Mouse (Mus musculus) layer of hippocampus, adult 18-20 months (tissue): ENCODE data around the gene Rorb. TPM values are rescaled to one million over a fixed set of nuclear protein-coding genes. Genes with fewer than 3 reads are reported as not detected.
A peak's percentile ranks its signal among the peaks of the same experiment; 100 is the strongest.

Source experiments
- DNase-seq, 2 experiments: peaks; one replicate each; pipeline ENCODE4 v3.0.0; 2022; ENCODE audit warnings: low spot score in 2 of 2
- long read RNA-seq: library from polyadenylated mRNA; stranded (forward); transcript quantifications from one replicate; pipeline ENCODE4 v2.0.0, GENCODE M21; 2021
- total RNA-seq, 2 experiments: library from RNA; stranded (reverse); gene quantifications; 2 replicates each; pipeline ENCODE4 v1.2.3; 2021

Rorb gene
- 10 to 100 TPM; 19.3 to 20.6 TPM for total RNA-seq
- long read RNA-seq, full-length matches to known transcripts = 2 of 9 reads
- long read RNA-seq, partial matches to known transcripts = 0 of 9 reads
- long read RNA-seq, other reads (novel, unspliced or antisense) = 7 of 9 reads

GRCm38 (mm10) chr19:19110793-19111427 is at the start of gene Rorb:
Gene Rorb, minus strand, starts transcription at chr19:19111196.
- peak; percentile 76 to 88 for DNase-seq

DNA sequence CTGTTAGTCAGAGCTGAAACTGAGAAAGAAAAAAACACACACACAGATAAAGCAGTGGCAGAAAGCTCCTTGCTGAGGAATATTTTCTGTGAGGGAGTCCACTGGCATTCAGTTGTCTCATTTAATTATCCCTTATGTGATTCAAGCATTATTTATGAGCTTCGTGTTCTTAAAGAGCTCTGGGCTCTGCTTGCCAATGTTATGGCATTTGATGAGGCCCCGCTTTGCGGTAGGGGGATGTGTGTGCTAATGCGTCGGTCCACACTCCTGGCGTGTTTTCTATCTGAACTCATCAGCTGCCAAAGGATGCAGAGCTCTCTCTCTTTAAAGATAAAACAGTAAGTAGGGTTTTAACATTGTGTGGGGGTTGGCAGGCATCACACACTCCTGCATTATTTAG is 37.9 kb upstream of the Rorb start:
- DNase-seq = peak in 1 of 2 experiments; percentile 4

DNA sequence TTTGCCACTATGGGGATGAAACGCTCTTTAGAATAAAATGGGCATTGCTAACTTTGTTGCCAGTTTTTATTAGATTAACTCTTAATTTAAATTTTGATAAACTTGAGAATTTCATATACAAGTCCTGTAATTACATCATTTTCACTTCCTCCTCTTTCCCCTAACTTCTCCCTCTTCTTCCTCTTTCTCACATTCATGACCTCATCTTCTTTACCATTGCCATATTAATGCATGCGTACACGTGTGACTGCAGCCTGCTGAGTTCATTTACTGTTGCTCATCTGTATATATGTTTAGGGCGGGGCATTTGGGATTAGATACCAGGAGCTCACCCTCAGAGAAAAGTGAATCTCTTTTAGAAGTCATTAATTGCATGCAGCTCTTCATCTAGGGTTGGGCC is 33.5 kb upstream of the Rorb start:
- no peak for DNase-seq

DNA sequence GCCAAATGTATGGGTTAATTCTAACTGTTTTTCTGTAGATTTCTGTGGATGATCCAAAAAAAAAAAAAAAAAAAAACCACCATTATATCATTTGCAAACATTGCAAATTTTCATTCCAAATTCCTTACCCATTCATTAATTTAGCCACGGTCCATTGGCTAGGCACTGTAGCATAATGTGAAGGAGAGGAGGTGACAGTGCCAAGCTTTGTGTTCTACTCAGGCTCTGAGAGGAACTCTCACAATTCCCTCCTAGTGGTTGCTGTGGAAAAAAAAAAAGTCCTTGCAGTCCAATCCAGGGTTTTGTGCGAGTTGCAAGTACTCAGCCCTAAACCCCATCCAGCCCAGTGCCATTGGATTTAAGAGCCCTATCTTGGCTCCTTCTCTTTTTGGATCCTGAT is 25.9 kb upstream of the Rorb start:
- no peak for DNase-seq

- no peak for DNase-seq
Observed at GRCm38 (mm10) chr19:19135838-19136237, 24.8 kb upstream of the Rorb start.

DNA sequence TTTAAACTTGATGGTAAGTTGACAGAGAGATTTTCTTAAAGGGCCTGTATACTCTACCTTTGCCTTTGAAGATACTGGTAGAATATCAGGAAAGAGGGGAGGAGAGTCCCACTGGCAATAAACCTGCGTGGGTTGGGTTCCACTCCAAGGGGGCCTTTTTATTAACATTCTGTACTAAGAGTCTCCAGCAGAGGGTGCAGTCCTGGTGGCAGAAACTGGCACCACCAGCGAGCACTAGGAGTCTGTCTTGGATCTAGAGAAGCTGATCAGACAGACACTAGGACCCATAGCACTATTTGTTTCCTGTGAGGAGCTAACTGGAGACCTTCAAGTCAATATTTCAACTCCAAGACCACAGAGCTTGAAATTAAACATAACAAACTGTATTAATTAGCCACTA is 11.3 kb upstream of the Rorb start:
- DNase-seq = peak in 1 of 2 experiments; percentile 49

- no peak for DNase-seq
Observed at GRCm38 (mm10) chr19:19112180-19112579, 1.2 kb upstream of the Rorb start.

DNA sequence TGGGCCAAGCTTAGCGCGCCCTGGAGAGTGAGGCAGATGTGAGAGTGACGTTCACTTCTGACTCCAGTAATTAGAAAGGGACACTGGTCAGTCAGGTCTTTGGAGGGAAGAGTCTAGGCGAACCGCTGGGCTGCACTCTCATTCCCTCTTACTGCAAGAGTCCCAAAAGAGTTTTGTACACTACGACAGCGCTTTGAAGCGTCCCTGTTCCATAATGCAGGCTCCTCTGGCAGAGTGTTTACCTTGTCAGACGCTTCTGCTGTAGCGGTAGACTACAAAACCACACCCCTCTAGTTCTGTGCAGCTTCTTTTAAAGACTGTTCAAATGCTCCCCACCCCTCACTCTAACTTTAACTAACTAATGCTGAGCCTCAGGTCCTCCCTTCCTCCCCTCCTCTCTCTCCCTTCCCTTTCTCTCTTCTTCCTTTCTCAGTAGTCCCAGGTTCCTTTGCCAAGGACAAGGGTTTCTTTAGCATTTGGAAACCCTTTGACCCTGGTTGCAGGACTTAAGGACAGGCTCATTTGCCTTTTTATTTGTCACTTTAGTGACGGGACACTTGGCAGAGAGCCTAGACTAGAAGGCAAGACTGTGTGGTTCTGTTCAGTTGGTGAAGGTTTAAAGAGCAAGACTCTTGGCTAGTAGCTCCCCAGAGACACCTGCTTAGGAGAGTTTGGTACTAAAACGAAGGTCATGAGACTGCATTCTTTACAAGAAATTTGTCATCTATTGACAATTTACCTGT is 603 bp upstream of the Rorb start:
- DNase-seq = no peak

GRCm38 (mm10) chr19:19110011-19110768 is 806 bp downstream of the Rorb start:
- DNase-seq = peak in 1 of 2 experiments; percentile 23

GRCm38 (mm10) chr19:19108596-19109381 is 2.2 kb downstream of the Rorb start:
- DNase-seq = no peak

DNA sequence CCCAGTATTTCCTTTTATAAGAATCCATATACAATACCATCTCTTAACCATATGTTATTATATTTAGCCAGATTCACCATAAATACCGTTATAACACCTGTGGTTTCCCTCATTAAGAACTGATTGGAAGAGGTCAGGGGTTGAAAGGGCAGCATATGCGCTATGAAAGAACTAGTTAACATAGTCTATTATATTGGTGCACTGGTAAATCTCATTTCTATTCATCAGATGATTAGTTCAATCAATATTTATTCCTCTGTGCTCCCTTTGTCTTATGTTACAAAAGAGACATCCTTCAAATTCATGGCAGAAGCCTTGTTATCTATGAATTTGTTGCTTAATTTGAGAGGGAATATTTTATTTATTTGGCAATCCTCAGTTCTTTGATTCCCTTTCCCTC is 6.4 kb downstream of the Rorb start:
- DNase-seq = no peak

- DNase-seq = no peak
Observed at GRCm38 (mm10) chr19:19097149-19097548, 13.8 kb downstream of the Rorb start.

DNA sequence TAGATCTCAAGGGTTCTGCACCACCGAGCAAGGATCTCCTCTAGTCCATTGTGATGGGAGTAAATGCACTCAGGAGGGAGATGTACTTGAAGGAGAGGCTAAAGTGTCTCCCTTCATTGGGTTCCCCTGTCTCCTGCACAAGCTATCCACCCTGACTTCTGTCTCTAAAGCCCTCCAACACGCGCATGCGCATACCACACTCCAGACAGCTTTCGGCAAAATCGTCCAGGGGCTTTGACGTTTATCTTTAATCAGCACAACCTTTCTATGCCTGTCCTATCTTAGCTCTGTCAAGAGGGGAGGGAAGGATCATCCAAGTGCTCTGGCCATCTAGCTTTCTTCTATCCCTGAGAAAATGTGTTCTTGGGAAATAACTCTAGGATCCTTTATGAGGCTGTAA is 21.6 kb downstream of the Rorb start:
- no peak for DNase-seq

DNA sequence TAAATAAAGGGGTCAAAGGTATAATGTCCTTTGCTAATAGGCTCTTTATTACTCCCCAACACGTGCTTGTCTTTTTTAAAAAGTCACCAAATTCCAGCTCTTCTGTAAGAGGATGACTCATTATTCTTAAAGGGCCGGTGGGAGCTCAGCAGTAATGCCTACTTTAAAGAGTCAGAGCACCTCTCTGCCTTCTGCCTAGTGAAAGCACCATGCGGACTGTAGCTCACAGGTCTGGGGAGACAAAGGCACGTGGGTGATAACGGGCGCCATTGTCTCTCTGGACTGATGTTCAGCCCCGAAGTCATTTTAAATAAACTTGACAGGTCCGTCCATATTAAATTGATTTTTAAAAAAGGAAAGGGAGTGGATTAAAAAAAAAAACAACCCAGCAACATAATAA is 33.1 kb downstream of the Rorb start:
- no peak for DNase-seq

GRCm38 (mm10) chr19:19074756-19075155 is 36.2 kb downstream of the Rorb start:
- no peak for DNase-seq

GRCm38 (mm10) chr19:19058710-19059398 is 52.1 kb downstream of the Rorb start:
- DNase-seq = no peak

- no peak for DNase-seq
Observed at GRCm38 (mm10) chr19:19058201-19058600, 52.8 kb downstream of the Rorb start.

DNA sequence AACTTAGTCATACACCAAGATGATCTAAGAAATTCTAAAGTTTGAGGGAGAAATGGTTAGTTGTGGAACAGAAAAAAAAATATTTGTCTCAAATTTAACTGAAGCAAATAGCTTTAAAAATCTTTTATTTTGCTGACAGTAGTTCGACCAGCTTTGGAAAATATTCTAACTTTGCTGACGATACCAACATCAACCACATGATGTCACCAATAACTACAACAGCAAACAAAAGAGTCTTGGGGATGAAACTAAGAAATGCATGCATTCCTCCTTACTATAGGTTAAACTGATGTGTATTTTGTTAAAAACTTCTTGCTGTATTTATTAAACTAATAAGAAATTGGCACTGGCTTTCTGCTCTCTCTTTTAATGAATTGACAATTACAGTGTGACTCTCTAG is 67.9 kb downstream of the Rorb start:
- peak in 1 of 2 experiments; percentile 12 for DNase-seq

DNA sequence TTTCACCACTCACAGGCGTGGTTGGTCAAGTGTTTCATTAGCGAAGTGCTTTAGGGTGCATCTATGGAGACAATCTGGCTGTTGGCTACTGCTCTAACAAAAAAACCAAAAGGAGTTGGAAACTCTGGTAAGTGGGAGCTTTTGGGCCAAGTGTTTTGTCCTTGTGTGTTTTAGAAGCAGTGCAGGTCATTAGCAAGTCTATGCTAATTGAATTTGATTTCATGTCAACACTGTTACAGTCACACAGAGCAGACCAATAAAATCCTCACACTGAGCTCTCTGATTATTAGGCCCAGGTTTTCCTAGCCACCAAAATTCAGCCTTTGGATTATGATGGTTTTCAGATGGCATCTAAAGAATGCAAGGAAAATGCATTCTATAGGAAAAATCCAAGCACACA is 70.2 kb downstream of the Rorb start:
- no peak for DNase-seq

DNA sequence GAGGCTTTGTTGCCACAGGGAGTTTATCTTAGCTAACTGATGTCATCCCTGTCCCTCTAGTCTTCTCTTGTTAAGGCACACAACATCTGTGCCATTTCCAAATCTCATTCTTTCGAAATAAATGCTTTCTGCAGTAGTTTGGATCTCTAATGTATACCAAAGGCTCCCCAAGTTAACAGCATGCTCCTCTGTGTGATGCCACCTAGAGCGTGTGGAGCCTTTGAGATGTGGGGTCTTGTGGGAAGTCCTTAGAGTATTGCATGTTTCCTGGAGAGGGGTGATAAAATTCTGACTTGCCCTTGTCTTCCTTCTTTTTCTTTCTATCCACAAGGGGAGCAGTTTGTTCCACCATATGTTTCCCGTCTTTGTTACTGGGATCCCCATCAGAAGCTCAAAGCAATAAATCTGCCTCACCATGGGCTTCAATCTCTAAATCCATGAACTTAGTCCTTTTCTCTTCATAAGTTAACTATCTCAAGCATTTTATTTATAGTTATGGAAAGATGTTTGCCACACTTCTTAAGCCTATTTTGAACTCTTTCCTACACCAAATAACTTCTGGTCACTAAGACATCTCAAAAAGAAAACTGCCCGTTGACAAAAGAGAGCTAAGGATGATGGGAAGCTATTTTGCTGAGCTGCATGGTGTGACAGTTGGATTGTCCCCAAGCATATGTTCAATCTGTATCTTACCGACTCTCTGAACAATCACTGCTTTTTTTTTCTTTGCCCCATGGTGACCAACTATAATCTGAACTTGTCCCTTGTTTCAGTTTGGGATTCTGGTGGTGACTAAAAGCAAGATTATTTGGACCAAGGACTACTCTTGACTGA is 76.3 kb downstream of the Rorb start:
- no peak for DNase-seq
